Mouse (Mus musculus): ENCODE data around the gene Smc3. TPM values are rescaled to one million over a fixed set of nuclear protein-coding genes. Genes with fewer than 3 reads are reported as not detected.
"Not testable (repeated sequence)": the region's sequence is repeated elsewhere in the genome, so short reads cannot be mapped to it uniquely, and the experiment has no call there.

Smc3 gene
- polyA plus RNA-seq, 1 experiment from 2014 or later, result 38.5 TPM

DNA sequence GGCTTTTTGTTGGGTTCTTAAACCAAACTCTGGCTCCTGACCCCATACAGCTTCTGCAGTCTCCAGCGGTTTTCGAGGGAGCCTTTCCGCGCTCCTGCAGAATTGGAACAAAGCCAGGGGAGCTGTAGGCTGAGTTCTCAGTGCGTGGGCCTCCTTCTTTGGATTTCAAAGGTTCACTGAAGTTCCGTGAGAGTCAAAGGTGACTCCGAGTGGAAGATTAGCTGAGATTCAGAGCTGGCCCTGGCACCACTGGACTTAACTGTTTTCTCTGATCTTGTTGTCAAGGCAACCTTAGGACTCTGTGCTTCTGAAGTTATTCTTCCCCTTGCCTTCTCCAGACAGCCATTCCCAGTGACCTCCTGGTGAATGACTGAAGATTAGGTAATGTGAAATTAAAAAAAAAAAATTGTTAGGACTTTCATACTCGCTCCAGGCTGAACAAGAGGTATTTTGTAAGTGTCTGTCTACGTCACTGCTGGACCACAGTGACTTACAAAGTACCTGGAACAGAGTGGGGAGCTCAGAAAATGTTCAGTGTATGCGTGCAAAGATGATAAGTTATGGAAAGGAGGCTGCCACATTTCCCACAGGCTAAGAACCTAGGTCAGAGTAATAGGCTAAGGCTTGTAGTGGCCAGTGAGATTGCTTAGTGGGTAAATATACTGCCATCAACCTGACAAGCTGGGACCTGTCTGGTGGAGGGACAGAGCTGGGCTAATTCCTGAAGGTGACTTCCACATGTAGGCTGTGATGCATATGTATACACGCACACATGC lies 23.0 kb upstream of the Smc3 start:
- Histone ChIP-seq H3K27ac (replicated peaks in 1 of 2; ENCODE audit: control insufficient read depth in 1 of 2, insufficient read depth in 1 of 2, low read depth in 2 of 2, low read length in 2 of 2) (0 out of 4 replicates have a peak overlapping the region, but pooled peaks of 1 of the 2 experiments have one; percentile 3), H3K9me3 (ENCODE audit: control insufficient read depth, low read length) (no peaks in the 10 kb centered on the region), H3K4me1 (ENCODE audit: control insufficient read depth in 2 of 2, insufficient read depth in 2 of 2, low read length in 2 of 2) (peaks cover 11 to 22% of the 10 kb centered on the region in 2 experiments), H3K4me3 (ENCODE audit: control insufficient read depth in 1 of 2, insufficient read depth in 1 of 2, low read depth in 1 of 2, low read length in 2 of 2) (no peak overlapping the region), H3K9ac (ENCODE audit: low read length) (no peak overlapping the region), H3K27me3 (ENCODE audit: control insufficient read depth, insufficient read depth, low read length) (no peaks in the 10 kb centered on the region), H3K36me3 (ENCODE audit: control insufficient read depth, insufficient read depth, low read length) (no peaks in the 10 kb centered on the region), H3K4me2 (ENCODE audit: low read length) (no peak overlapping the region)
- no peak for ATAC-seq (ENCODE audit: insufficient number of reproducible peaks, insufficient read depth, low FRiP score, low read depth)
- 44% methylated on average over 11 of the region's 11 CpGs for WGBS

DNA sequence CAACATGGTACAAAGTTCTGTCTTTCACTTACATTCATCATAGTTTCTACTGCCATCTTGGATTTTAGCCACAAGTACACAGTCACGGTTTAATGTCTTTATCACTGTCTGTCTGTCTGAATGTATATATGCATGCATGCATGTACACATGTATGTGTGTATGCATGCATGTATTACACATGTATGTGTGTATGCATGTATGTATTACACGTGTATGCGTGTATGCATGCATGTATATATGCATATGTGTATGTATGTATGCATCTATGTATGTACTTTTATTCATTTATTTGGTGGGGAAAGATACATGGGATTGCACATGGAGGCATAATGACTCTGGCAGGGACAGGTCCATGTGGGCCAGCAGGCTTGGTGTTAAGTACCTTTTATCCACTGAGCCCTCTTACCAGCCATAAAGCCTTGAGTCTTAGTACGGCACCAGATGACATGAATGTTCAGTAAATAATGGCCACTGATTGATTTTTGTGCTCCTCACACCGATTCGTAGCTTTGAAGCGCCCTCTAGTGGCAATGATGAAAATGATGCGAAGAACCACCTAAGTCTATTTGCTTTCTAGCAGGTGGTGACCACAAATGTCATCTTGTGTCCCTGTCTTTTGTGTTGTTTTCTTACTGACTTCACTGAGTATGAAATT lies 21.5 kb upstream of the Smc3 start:
- Histone ChIP-seq H3K9me3 (ENCODE audit: control insufficient read depth, low read length) (no peaks in the 10 kb centered on the region), H3K4me1 (ENCODE audit: control insufficient read depth in 2 of 2, insufficient read depth in 2 of 2, low read length in 2 of 2) (peaks cover 11 to 21% of the 10 kb centered on the region in 2 experiments), H3K4me2 (ENCODE audit: low read length) (no peak overlapping the region), H3K9ac (ENCODE audit: low read length) (no peak overlapping the region), H3K27me3 (ENCODE audit: control insufficient read depth, insufficient read depth, low read length) (no peaks in the 10 kb centered on the region), H3K27ac (replicated peaks in 1 of 2; ENCODE audit: control insufficient read depth in 1 of 2, insufficient read depth in 1 of 2, low read depth in 2 of 2, low read length in 2 of 2) (no peak overlapping the region), H3K36me3 (ENCODE audit: control insufficient read depth, insufficient read depth, low read length) (no peaks in the 10 kb centered on the region), H3K4me3 (ENCODE audit: control insufficient read depth in 1 of 2, insufficient read depth in 1 of 2, low read depth in 1 of 2, low read length in 2 of 2) (no peak overlapping the region)
- 11% methylated on average over 8 of the region's 8 CpGs for WGBS
- ATAC-seq (ENCODE audit: insufficient number of reproducible peaks, insufficient read depth, low FRiP score, low read depth), result no peak

DNA sequence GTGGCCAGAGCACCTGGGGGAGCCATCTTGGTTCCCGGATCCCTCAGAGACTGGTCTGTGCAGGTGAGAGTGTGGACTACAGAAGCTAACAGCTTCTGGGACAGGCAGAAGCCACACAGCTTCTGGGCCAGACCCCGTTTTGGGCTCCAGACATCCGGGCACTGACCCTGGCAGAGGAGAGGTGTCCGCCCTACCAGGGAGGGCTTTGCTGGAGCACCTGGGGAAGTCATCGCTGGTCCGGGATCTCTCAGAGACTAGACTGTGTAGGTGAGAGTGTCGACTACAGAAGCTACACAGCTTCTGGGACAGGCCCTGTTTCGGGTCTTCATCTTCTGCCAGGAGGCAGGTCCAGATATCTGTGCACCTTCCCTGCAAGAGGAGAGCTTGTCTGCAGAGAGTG lies 19.9 kb upstream of the Smc3 start:
- H3K9ac ChIP-seq (ENCODE audit: low read length); H3K27ac ChIP-seq (replicated peaks in 1 of 2; ENCODE audit: control insufficient read depth in 1 of 2, insufficient read depth in 1 of 2, low read depth in 2 of 2, low read length in 2 of 2); H3K4me3 ChIP-seq (ENCODE audit: control insufficient read depth in 1 of 2, insufficient read depth in 1 of 2, low read depth in 1 of 2, low read length in 2 of 2); H3K4me2 ChIP-seq (ENCODE audit: low read length); H3K27me3 ChIP-seq (ENCODE audit: control insufficient read depth, insufficient read depth, low read length); H3K36me3 ChIP-seq (ENCODE audit: control insufficient read depth, insufficient read depth, low read length); ATAC-seq (ENCODE audit: insufficient number of reproducible peaks, insufficient read depth, low FRiP score, low read depth): not testable (repeated sequence)
- whole genome bisulfite sequencing, result 79% methylated on average over 8 of the region's 8 CpGs
- Histone ChIP-seq H3K4me1 (ENCODE audit: control insufficient read depth in 2 of 2, insufficient read depth in 2 of 2, low read length in 2 of 2) (peaks cover 6 to 16% of the 10 kb centered on the region in 2 experiments), H3K9me3 (ENCODE audit: control insufficient read depth, low read length) (peaks cover 12% of the 10 kb centered on the region)

- H3K9ac ChIP-seq (ENCODE audit: low read length); H3K4me1 ChIP-seq (ENCODE audit: control insufficient read depth in 2 of 2, insufficient read depth in 2 of 2, low read length in 2 of 2): not testable (repeated sequence)
These were observed 12.5 kb upstream of the Smc3 start for GRCm38 (mm10) chr19:53587686-53588085.

GRCm38 (mm10) chr19:53588968-53589367 lies 11.2 kb upstream of the Smc3 start, which contains the start of gene Nutf2-ps1:
Nutf2-ps1 (minus strand) TSS chr19:53589068.
- H3K27ac ChIP-seq (replicated peaks in 1 of 2; ENCODE audit: control insufficient read depth in 1 of 2, insufficient read depth in 1 of 2, low read depth in 2 of 2, low read length in 2 of 2); H3K27me3 ChIP-seq (ENCODE audit: control insufficient read depth, insufficient read depth, low read length); H3K4me2 ChIP-seq (ENCODE audit: low read length); H3K36me3 ChIP-seq (ENCODE audit: control insufficient read depth, insufficient read depth, low read length); H3K4me3 ChIP-seq (ENCODE audit: control insufficient read depth in 1 of 2, insufficient read depth in 1 of 2, low read depth in 1 of 2, low read length in 2 of 2); ATAC-seq (ENCODE audit: insufficient number of reproducible peaks, insufficient read depth, low FRiP score, low read depth); H3K9ac ChIP-seq (ENCODE audit: low read length); H3K4me1 ChIP-seq (ENCODE audit: control insufficient read depth in 2 of 2, insufficient read depth in 2 of 2, low read length in 2 of 2): not testable (repeated sequence)
- 93% methylated on average over 7 of the region's 7 CpGs for whole genome bisulfite sequencing
- H3K9me3 ChIP-seq (ENCODE audit: control insufficient read depth, low read length), result peaks cover 15% of the 10 kb centered on the region

More at GRCm38 (mm10) chr19:53587686-53588085, 12.5 kb upstream of the Smc3 start:
- H3K9me3 ChIP-seq (ENCODE audit: control insufficient read depth, low read length), result peaks cover 15% of the 10 kb centered on the region
- H3K27ac ChIP-seq (replicated peaks in 1 of 2; ENCODE audit: control insufficient read depth in 1 of 2, insufficient read depth in 1 of 2, low read depth in 2 of 2, low read length in 2 of 2); ATAC-seq (ENCODE audit: insufficient number of reproducible peaks, insufficient read depth, low FRiP score, low read depth); H3K36me3 ChIP-seq (ENCODE audit: control insufficient read depth, insufficient read depth, low read length); H3K4me3 ChIP-seq (ENCODE audit: control insufficient read depth in 1 of 2, insufficient read depth in 1 of 2, low read depth in 1 of 2, low read length in 2 of 2); H3K27me3 ChIP-seq (ENCODE audit: control insufficient read depth, insufficient read depth, low read length); H3K4me2 ChIP-seq (ENCODE audit: low read length): not testable (repeated sequence)
- 75% methylated on average over 3 of the region's 3 CpGs for WGBS

GRCm38 (mm10) chr19:53596723-53597474 lies 3.3 kb upstream of the Smc3 start:
- 71% methylated on average over 7 of the region's 7 CpGs for WGBS
- Histone ChIP-seq H3K27ac (replicated peaks in 1 of 2; ENCODE audit: control insufficient read depth in 1 of 2, insufficient read depth in 1 of 2, low read depth in 2 of 2, low read length in 2 of 2) (no peak overlapping the region), H3K9ac (ENCODE audit: low read length) (no peak overlapping the region), H3K36me3 (ENCODE audit: control insufficient read depth, insufficient read depth, low read length) (no peaks in the 10 kb centered on the region), H3K4me2 (ENCODE audit: low read length) (no peak overlapping the region), H3K27me3 (ENCODE audit: control insufficient read depth, insufficient read depth, low read length) (no peaks in the 10 kb centered on the region), H3K4me1 (ENCODE audit: control insufficient read depth in 2 of 2, insufficient read depth in 2 of 2, low read length in 2 of 2) (peaks cover 2 to 7% of the 10 kb centered on the region in 2 experiments; a peak in 3 of 4 replicates), H3K9me3 (ENCODE audit: control insufficient read depth, low read length) (no peaks in the 10 kb centered on the region), H3K4me3 (ENCODE audit: control insufficient read depth in 1 of 2, insufficient read depth in 1 of 2, low read depth in 1 of 2, low read length in 2 of 2) (no peak overlapping the region)
- no peak for ATAC-seq (ENCODE audit: insufficient number of reproducible peaks, insufficient read depth, low FRiP score, low read depth)

DNA sequence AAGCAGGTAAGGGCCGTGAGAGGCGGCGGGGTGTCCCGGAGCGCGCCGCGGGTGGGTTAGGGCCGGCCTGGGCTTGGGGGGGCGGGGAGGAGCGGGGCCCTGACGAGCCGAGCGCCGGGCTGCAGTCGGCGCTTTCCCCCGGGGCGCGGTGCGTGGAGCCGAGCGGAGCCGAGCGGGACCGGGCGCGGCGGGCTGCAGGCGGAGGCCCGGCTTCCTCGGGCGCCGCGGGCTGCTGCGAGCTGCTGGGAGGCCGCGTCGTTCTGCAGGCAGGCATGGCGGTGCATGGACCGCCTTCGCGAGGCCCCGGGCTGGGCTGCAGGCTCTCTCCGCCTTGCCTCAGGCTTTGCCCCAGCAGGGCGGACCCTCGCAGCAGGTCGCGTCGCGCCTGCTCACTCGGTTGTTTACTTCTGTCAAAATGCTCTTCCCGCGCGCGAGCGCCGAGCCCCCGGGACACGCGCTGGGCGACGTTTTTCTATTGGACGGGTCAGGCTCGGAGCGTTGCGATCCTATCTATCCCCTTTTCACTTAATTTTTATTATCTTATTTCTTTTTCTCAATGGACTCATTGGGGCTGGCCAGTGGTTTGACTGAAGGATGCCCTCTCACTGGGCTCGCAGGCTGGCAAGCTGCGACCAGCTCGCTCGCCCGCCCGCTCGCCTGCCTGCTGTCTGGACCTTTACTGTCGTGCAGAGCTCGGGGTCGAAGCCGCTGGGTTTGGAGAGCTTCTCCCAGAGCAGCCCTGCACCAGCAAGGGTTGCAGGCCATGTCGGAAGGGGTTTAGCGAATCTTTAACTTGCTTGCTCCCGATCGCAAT lies 558 bp downstream of the Smc3 start:
- ATAC-seq (ENCODE audit: insufficient number of reproducible peaks, insufficient read depth, low FRiP score, low read depth), result peak; percentile 69
- under 1% methylated on average over 68 of the region's 82 CpGs for WGBS
- peak overlapping the region; percentile 85 for H3K4me2 ChIP-seq (ENCODE audit: low read length)
- H3K4me3 ChIP-seq (ENCODE audit: control insufficient read depth in 1 of 2, insufficient read depth in 1 of 2, low read depth in 1 of 2, low read length in 2 of 2), result peak overlapping the region; percentile 84 to 100
- H3K36me3 ChIP-seq (ENCODE audit: control insufficient read depth, insufficient read depth, low read length), result peaks cover 15% of the 10 kb centered on the region
- H3K9ac ChIP-seq (ENCODE audit: low read length), result peak overlapping the region; percentile 97
- H3K27me3 ChIP-seq (ENCODE audit: control insufficient read depth, insufficient read depth, low read length), result no peaks in the 10 kb centered on the region
- H3K9me3 ChIP-seq (ENCODE audit: control insufficient read depth, low read length), result no peaks in the 10 kb centered on the region
- H3K4me1 ChIP-seq (ENCODE audit: control insufficient read depth in 2 of 2, insufficient read depth in 2 of 2, low read length in 2 of 2), result peaks cover 4 to 15% of the 10 kb centered on the region in 2 experiments
- H3K27ac ChIP-seq (replicated peaks in 1 of 2; ENCODE audit: control insufficient read depth in 1 of 2, insufficient read depth in 1 of 2, low read depth in 2 of 2, low read length in 2 of 2), result peak overlapping the region; percentile 74 to 92
